Mouse (Mus musculus) limb, embryonic 12.5 days (tissue): ENCODE data around the gene Tent4a. TPM values are rescaled to one million over a fixed set of nuclear protein-coding genes. Genes with fewer than 3 reads are reported as not detected.
A peak's percentile ranks its signal among the peaks of the same experiment; 100 is the strongest.
"Not testable (repeated sequence)": the region's sequence is repeated elsewhere in the genome, so short reads cannot be mapped to it uniquely, and the experiment has no call there.

Source experiments
- ATAC-seq: fragments of 200-750 bp; cut with Nextera tagmentation; 2 replicates; pipeline ENCODE4 v1.8.0; 2017; ENCODE audit warnings: low read depth, moderate TSS enrichment; ENCODE audit not compliant: insufficient number of reproducible peaks, insufficient read depth, low FRiP score, low TSS enrichment
- H3K27ac ChIP-seq: fragments of 300-500 bp; sonication (generic); 2 replicates; pipeline ENCODE4 v1.5.1; 2016; ENCODE audit warnings: mild to moderate bottlenecking, moderate library complexity
- H3K27me3 ChIP-seq: fragments of 300-500 bp; sonication (generic); 2 replicates; pipeline ENCODE4 v1.6.1; 2016; ENCODE audit warnings: mild to moderate bottlenecking, moderate library complexity
- H3K36me3 ChIP-seq: fragments of 300-500 bp; sonication (generic); 2 replicates; pipeline ENCODE4 v1.6.1; 2016; ENCODE audit warnings: mild to moderate bottlenecking, moderate library complexity
- H3K4me1 ChIP-seq: fragments of 300-500 bp; sonication (generic); replicated peaks from 2 replicates; pipeline ENCODE4 v1.6.1; 2016
- H3K4me2 ChIP-seq: fragments of 300-500 bp; sonication (generic); 2 replicates; pipeline ENCODE4 v1.6.1; 2016; ENCODE audit warnings: mild to moderate bottlenecking, moderate library complexity
- H3K4me3 ChIP-seq: fragments of 300-500 bp; sonication (generic); replicated peaks from 2 replicates; pipeline ENCODE4 v1.5.1; 2016; ENCODE audit warnings: mild to moderate bottlenecking
- H3K9ac ChIP-seq: fragments of 300-500 bp; sonication (generic); replicated peaks from 2 replicates; pipeline ENCODE4 v1.6.1; 2016; ENCODE audit warnings: mild to moderate bottlenecking, moderate library complexity
- H3K9me3 ChIP-seq: fragments of 300-500 bp; sonication (generic); 2 replicates; pipeline ENCODE4 v1.6.1; 2016; ENCODE audit warnings: mild to moderate bottlenecking, moderate library complexity
- WGBS: fragments of 180-500 bp; shearing (Covaris S2); methylation state at CpG from one replicate; pipeline ENCODE4 v1.1.7; 2016; 5-methylcytosine and 5-hydroxymethylcytosine counted together
- polyA plus RNA-seq: library from polyadenylated mRNA; unstranded; fragments of >200 nt; fragmentation: Nextera tagmentation; extraction: Ambion mirVana; gene quantifications from 2 replicates; pipeline ENCODE4 v1.2.1, GENCODE M21; 2016

Gene Tent4a
- polyA plus RNA-seq = 6.3 and 7.3 TPM in 2 replicates

GRCm38 (mm10) chr13:69534334-69534653 lies at the start of gene Tent4a:
Gene Tent4a, minus strand, starts transcription at chr13:69534617.
- peak; percentile 77 for ATAC-seq
- peak within 1 kb of the TSS; percentile 95 for H3K4me3 ChIP-seq
- peak within 1 kb of the TSS; percentile 96 for H3K27ac ChIP-seq
- 0% methylated on average over 20 of the region's 57 CpGs for WGBS
- H3K27me3 ChIP-seq = no peaks in the 10 kb centered on the region
- H3K4me1 ChIP-seq = peaks cover 56% of the 10 kb centered on the region
- H3K9ac ChIP-seq = peak within 1 kb of the TSS; percentile 87
- peaks cover 16% of the 10 kb centered on the region for H3K36me3 ChIP-seq
- peak within 1 kb of the TSS; percentile 96 for H3K4me2 ChIP-seq
- H3K9me3 ChIP-seq = no peaks in the 10 kb centered on the region

GRCm38 (mm10) chr13:69583591-69583990 lies 49.2 kb upstream of the Tent4a start:
- Histone ChIP-seq H3K27ac (no peak overlapping the region), H3K4me2 (no peak overlapping the region), H3K9me3 (no peaks in the 10 kb centered on the region), H3K4me3 (no peak overlapping the region), H3K27me3 (no peaks in the 10 kb centered on the region), H3K9ac (no peak overlapping the region), H3K36me3 (no peaks in the 10 kb centered on the region), H3K4me1 (no peaks in the 10 kb centered on the region)
- 91% methylated on average over 6 of the region's 6 CpGs for WGBS
- no peak for ATAC-seq

GRCm38 (mm10) chr13:69582411-69582810 lies 48.0 kb upstream of the Tent4a start:
- no peak for ATAC-seq

GRCm38 (mm10) chr13:69577181-69577834 lies 42.9 kb upstream of the Tent4a start:
- H3K4me2 ChIP-seq = no peak overlapping the region
- no peak overlapping the region for H3K4me3 ChIP-seq
- no peak overlapping the region for H3K9ac ChIP-seq
- H3K9me3 ChIP-seq = no peaks in the 10 kb centered on the region
- H3K4me1 ChIP-seq = no peaks in the 10 kb centered on the region
- no peak for ATAC-seq
- H3K27ac ChIP-seq = no peak overlapping the region
- no peaks in the 10 kb centered on the region for H3K36me3 ChIP-seq
- H3K27me3 ChIP-seq = no peaks in the 10 kb centered on the region
- 88% methylated on average over 16 of the region's 16 CpGs for WGBS

More at GRCm38 (mm10) chr13:69582411-69582810, 48.0 kb upstream of the Tent4a start:
- 91% methylated on average over 6 of the region's 6 CpGs for WGBS
- Histone ChIP-seq H3K4me3 (no peak overlapping the region), H3K4me1 (no peaks in the 10 kb centered on the region), H3K27me3 (no peaks in the 10 kb centered on the region), H3K4me2 (no peak overlapping the region), H3K36me3 (no peaks in the 10 kb centered on the region), H3K9me3 (no peaks in the 10 kb centered on the region), H3K27ac (no peak overlapping the region), H3K9ac (no peak overlapping the region)

GRCm38 (mm10) chr13:69576676-69577075 lies 42.3 kb upstream of the Tent4a start:
- Histone ChIP-seq H3K4me3 (no peak overlapping the region), H3K27ac (no peak overlapping the region), H3K4me1 (no peaks in the 10 kb centered on the region), H3K9ac (no peak overlapping the region), H3K36me3 (no peaks in the 10 kb centered on the region), H3K4me2 (no peak overlapping the region), H3K27me3 (no peaks in the 10 kb centered on the region), H3K9me3 (no peaks in the 10 kb centered on the region)
- ATAC-seq = no peak
- WGBS = 58% methylated on average over 11 of the region's 11 CpGs

- no peak for ATAC-seq
- no peak overlapping the region for H3K4me3 ChIP-seq
- WGBS = 90% methylated on average over 3 of the region's 3 CpGs
- no peak overlapping the region for H3K4me2 ChIP-seq
- H3K27me3 ChIP-seq = no peaks in the 10 kb centered on the region
- no peaks in the 10 kb centered on the region for H3K4me1 ChIP-seq
- no peak overlapping the region for H3K9ac ChIP-seq
- H3K9me3 ChIP-seq = no peaks in the 10 kb centered on the region
- H3K27ac ChIP-seq = no peak overlapping the region
- H3K36me3 ChIP-seq = no peaks in the 10 kb centered on the region
These were observed 38.2 kb upstream of the Tent4a start for GRCm38 (mm10) chr13:69572594-69572993.

GRCm38 (mm10) chr13:69569201-69569600 lies 34.8 kb upstream of the Tent4a start:
- no peak overlapping the region for H3K4me3 ChIP-seq
- ATAC-seq = no peak
- no peak overlapping the region for H3K9ac ChIP-seq
- no peaks in the 10 kb centered on the region for H3K4me1 ChIP-seq
- H3K9me3 ChIP-seq = no peaks in the 10 kb centered on the region
- H3K27me3 ChIP-seq = no peaks in the 10 kb centered on the region
- no peaks in the 10 kb centered on the region for H3K36me3 ChIP-seq
- no peak overlapping the region for H3K27ac ChIP-seq
- H3K4me2 ChIP-seq = no peak overlapping the region
- 85% methylated on average over 9 of the region's 9 CpGs for WGBS

- not testable (repeated sequence) for H3K4me3 ChIP-seq, H3K4me2 ChIP-seq, H3K9me3 ChIP-seq, H3K9ac ChIP-seq, H3K4me1 ChIP-seq, H3K27ac ChIP-seq, H3K36me3 ChIP-seq, ATAC-seq, H3K27me3 ChIP-seq
- WGBS = 87% methylated on average over 4 of the region's 4 CpGs
These were observed 31.0 kb upstream of the Tent4a start for GRCm38 (mm10) chr13:69565401-69565800.

- no peak for ATAC-seq
- no peaks in the 10 kb centered on the region for H3K9me3 ChIP-seq
- no peak overlapping the region for H3K27ac ChIP-seq
These were observed 30.2 kb upstream of the Tent4a start for GRCm38 (mm10) chr13:69564573-69564972.

GRCm38 (mm10) chr13:69563905-69564304 lies 29.5 kb upstream of the Tent4a start:
- Histone ChIP-seq H3K4me1 (no peaks in the 10 kb centered on the region), H3K27ac (no peak overlapping the region), H3K4me3 (no peak overlapping the region), H3K9me3 (no peaks in the 10 kb centered on the region), H3K9ac (no peak overlapping the region), H3K4me2 (no peak overlapping the region), H3K36me3 (no peaks in the 10 kb centered on the region), H3K27me3 (no peaks in the 10 kb centered on the region)
- ATAC-seq = no peak
- 67% methylated on average over 3 of the region's 3 CpGs for WGBS

More at GRCm38 (mm10) chr13:69564573-69564972, 30.2 kb upstream of the Tent4a start:
- no peaks in the 10 kb centered on the region for H3K27me3 ChIP-seq
- no peaks in the 10 kb centered on the region for H3K36me3 ChIP-seq
- no peak overlapping the region for H3K9ac ChIP-seq
- H3K4me1 ChIP-seq = no peaks in the 10 kb centered on the region
- no peak overlapping the region for H3K4me2 ChIP-seq
- no peak overlapping the region for H3K4me3 ChIP-seq

GRCm38 (mm10) chr13:69562654-69563574 lies 28.5 kb upstream of the Tent4a start:
- ATAC-seq = no peak
- H3K9me3 ChIP-seq = no peaks in the 10 kb centered on the region
- H3K27me3 ChIP-seq = no peaks in the 10 kb centered on the region
- H3K4me2 ChIP-seq = no peak overlapping the region
- H3K36me3 ChIP-seq = no peaks in the 10 kb centered on the region
- no peaks in the 10 kb centered on the region for H3K4me1 ChIP-seq
- H3K4me3 ChIP-seq = no peak overlapping the region
- no peak overlapping the region for H3K27ac ChIP-seq
- WGBS = 69% methylated on average over 12 of the region's 12 CpGs
- H3K9ac ChIP-seq = no peak overlapping the region
